Mouse (Mus musculus) lung, postnatal 25 days (tissue): ENCODE data around the gene Zswim9.
A peak's percentile ranks its signal among the peaks of the same experiment; 100 is the strongest.

Source experiments
- DNase-seq: peaks from one replicate; pipeline ENCODE4 v3.0.0; 2022; ENCODE audit warnings: low spot score

Zswim9 gene

DNA sequence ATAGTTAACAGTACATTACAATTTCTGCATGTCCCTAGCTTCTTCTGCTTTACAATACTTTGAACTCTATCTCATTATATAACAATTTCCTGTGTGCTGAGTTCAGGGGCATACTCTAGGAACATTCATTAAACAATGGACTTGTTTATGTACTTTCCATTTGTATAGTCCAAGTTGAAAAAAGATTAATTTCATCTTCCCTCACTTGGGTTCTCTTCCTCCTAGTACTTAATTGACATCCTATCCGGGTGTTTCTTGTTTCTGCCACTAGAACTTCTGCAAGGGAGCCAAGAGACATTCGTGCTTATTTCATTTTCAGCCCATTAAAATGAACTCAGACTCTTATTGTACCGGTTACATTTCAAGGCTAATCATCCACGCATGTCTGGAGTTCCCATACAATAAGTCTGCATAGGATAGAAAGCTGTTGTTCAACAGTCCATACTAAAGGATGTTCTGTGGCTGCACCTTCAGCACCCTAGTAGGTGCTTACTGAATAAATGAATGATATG lies 9.7 kb downstream of the Zswim9 start:
- DNase-seq, result peak; percentile 13

- DNase-seq, result no peak
These were observed 14.1 kb downstream of the Zswim9 start for GRCm38 (mm10) chr7:13264396-13264795.

- no peak for DNase-seq
These were observed 14.7 kb downstream of the Zswim9 start for GRCm38 (mm10) chr7:13263851-13264250.

GRCm38 (mm10) chr7:13260746-13261700 lies 17.5 kb downstream of the Zswim9 start:
- DNase-seq, result no peak

DNA sequence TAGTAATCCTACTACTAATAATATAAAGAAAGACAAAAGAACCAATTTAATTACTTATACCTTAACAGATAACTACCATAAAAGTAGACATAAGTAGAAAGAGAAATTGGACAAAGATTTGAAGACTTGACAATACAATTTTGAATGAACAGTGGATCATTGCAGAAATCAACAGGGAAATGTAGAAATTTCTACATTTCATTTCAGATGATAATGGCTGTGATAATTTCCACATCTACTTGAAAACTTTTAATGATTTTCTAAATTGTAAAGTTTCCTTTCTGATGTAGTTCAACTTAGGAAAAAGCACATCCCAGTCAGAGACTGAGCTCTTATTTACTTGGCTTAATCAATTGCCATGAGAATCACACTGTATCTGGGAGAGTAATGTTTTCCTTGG lies 65.8 kb downstream of the Zswim9 start, which contains the start of gene Vmn1r89:
TSS of gene Vmn1r89 (plus strand) at position 301 of the 400 bp plus-strand sequence.
- no peak for DNase-seq
